Mouse (Mus musculus): ENCODE results near the gene Grip2. TPM values are rescaled to one million over a fixed set of nuclear protein-coding genes. Genes with fewer than 3 reads are reported as not detected.
A peak's percentile ranks its signal among the peaks of the same experiment; 100 is the strongest.

Gene Grip2
- total and polyA plus RNA-seq, 3 experiments: 0.07 TPM; not detected in 2

DNA sequence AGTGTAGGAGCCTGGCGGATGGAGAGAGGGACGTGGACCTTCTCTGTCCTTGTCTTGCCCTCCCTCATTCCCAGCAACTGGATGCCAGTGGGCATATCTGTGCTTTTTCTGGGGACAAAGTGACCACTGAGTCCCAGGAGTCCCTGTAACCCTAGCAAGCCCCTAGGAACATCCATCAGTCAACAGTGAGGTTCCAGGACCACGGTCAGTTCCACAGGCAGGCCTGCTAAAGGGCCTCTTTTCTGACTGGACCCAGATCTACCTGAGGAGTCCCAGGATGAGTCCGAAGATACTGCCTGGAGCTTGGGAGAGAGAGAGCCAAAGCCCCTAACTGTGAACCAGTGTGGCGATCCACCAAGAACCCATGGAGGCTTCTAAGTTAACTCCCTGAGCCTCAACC, 53.1 kb downstream of the Grip2 start:
- DNase-seq (ENCODE audit: extremely low read depth): no peak
- H3K4me1 ChIP-seq (ENCODE audit: control insufficient read depth in 1 of 2, insufficient read depth in 2 of 2): no peaks in the 10 kb centered on the region
- dilution Hi-C loops (cut with MboI; ENCODE audit: extremely low pct_ligation_motif_present, extremely low pct_unique_long_range_greater_than_20kb, low sequenced_read_pairs) (no loop called here), in situ Hi-C loops (cut with MboI; ENCODE audit: low pct_ligation_motif_present, low pct_unique_long_range_greater_than_20kb, low sequenced_read_pairs) (no loop called here)
- no peaks in the 10 kb centered on the region for H3K79me2 ChIP-seq (replicated peaks; ENCODE audit: control insufficient read depth, extremely low read depth, insufficient read depth, poor library complexity, severe bottlenecking)
- H3K36me3 ChIP-seq (replicated peaks in 1 of 2; ENCODE audit: control insufficient read depth in 1 of 2, insufficient read depth in 1 of 2, low read length in 1 of 2): no peaks in the 10 kb centered on the region
- no peak overlapping the region for H3K9ac ChIP-seq (ENCODE audit: insufficient read depth, low read depth)
- H3K27ac ChIP-seq (ENCODE audit: insufficient read depth, low read depth): no peak overlapping the region
- H3K9me3 ChIP-seq (replicated peaks; ENCODE audit: low read length): peaks cover 3% of the 10 kb centered on the region
- TF ChIP-seq CTCF (conservative IDR thresholded peaks at IDR 0.05 in 1 of 2, IDR thresholded peaks at IDR 0.05 in 1 of 2; ENCODE audit: low read depth in 2 of 2, low read length in 2 of 2) (no peak), E2F4 (IDR thresholded peaks at IDR 0.05; ENCODE audit: insufficient replicate concordance, low read depth, low read length) (no peak), USF1 (IDR thresholded peaks at IDR 0.05; ENCODE audit: low read depth, low read length) (no peak), USF2 (conservative IDR thresholded peaks at IDR 0.05; ENCODE audit: low read depth, low read length) (no peak), SMC3 (IDR thresholded peaks at IDR 0.05; ENCODE audit: low read depth, low read length) (no peak), GABPA (IDR thresholded peaks at IDR 0.05; ENCODE audit: insufficient replicate concordance, low read depth, low read length) (no peak), MYC (IDR thresholded peaks at IDR 0.05; ENCODE audit: low read depth, low read length) (no peak), TBP (conservative IDR thresholded peaks at IDR 0.05; ENCODE audit: low read depth, low read length) (no peak), ZKSCAN1 (IDR thresholded peaks at IDR 0.05; ENCODE audit: borderline replicate concordance, low read depth, low read length) (no peak), ZMIZ1 (IDR thresholded peaks at IDR 0.05; ENCODE audit: low read depth, low read length) (no peak)
- no peak overlapping the region for H3K4me3 ChIP-seq (replicated peaks in 1 of 3; ENCODE audit: low read depth in 2 of 3, low read length in 2 of 3, poor library complexity in 1 of 3)
- H3K27me3 ChIP-seq (replicated peaks): peaks cover 54% of the 10 kb centered on the region
- no peak overlapping the region for H3K4me2 ChIP-seq (ENCODE audit: insufficient read depth, low read depth, poor library complexity, severe bottlenecking)

GRCm38 (mm10) chr6:91767550-91767949, 59.5 kb downstream of the Grip2 start:
- peaks cover 12 to 13% of the 10 kb centered on the region in 2 experiments for H3K4me1 ChIP-seq (ENCODE audit: control insufficient read depth in 1 of 2, insufficient read depth in 2 of 2)
- H3K4me3 ChIP-seq (replicated peaks in 1 of 3; ENCODE audit: low read depth in 2 of 3, low read length in 2 of 3, poor library complexity in 1 of 3): no peak overlapping the region
- H3K27ac ChIP-seq (ENCODE audit: insufficient read depth, low read depth): no peak overlapping the region
- H3K79me2 ChIP-seq (replicated peaks; ENCODE audit: control insufficient read depth, extremely low read depth, insufficient read depth, poor library complexity, severe bottlenecking): no peaks in the 10 kb centered on the region
- no peaks in the 10 kb centered on the region for H3K36me3 ChIP-seq (replicated peaks in 1 of 2; ENCODE audit: control insufficient read depth in 1 of 2, insufficient read depth in 1 of 2, low read length in 1 of 2)
- H3K9me3 ChIP-seq (replicated peaks; ENCODE audit: low read length): peaks cover 3% of the 10 kb centered on the region
- dilution Hi-C loops (cut with MboI; ENCODE audit: extremely low pct_ligation_motif_present, extremely low pct_unique_long_range_greater_than_20kb, low sequenced_read_pairs) (no loop called here), in situ Hi-C loops (cut with MboI; ENCODE audit: low pct_ligation_motif_present, low pct_unique_long_range_greater_than_20kb, low sequenced_read_pairs) (no loop called here)
- peak overlapping the region; percentile 62 for H3K4me2 ChIP-seq (ENCODE audit: insufficient read depth, low read depth, poor library complexity, severe bottlenecking)
- peak; percentile 30 for DNase-seq (ENCODE audit: extremely low read depth)
- H3K27me3 ChIP-seq (replicated peaks): peaks cover 7% of the 10 kb centered on the region
- no peak overlapping the region for H3K9ac ChIP-seq (ENCODE audit: insufficient read depth, low read depth)
- TF ChIP-seq PAX5 (IDR thresholded peaks at IDR 0.05; ENCODE audit: low read length) (no peak), USF2 (conservative IDR thresholded peaks at IDR 0.05; ENCODE audit: low read depth, low read length) (no peak), ZMIZ1 (IDR thresholded peaks at IDR 0.05; ENCODE audit: low read depth, low read length) (no peak), MAX (IDR thresholded peaks at IDR 0.05; ENCODE audit: low read length) (no peak), ETS1 (conservative IDR thresholded peaks at IDR 0.05; ENCODE audit: low read depth, low read length) (peak; percentile 75), GABPA (IDR thresholded peaks at IDR 0.05; ENCODE audit: insufficient replicate concordance, low read depth, low read length) (no peak), CHD2 (IDR thresholded peaks at IDR 0.05; ENCODE audit: low read length) (no peak), NRF1 (IDR thresholded peaks at IDR 0.05; ENCODE audit: low read depth, low read length) (no peak), CHD1 (IDR thresholded peaks at IDR 0.05; ENCODE audit: low read depth, low read length) (peak; percentile 59; the same call in 1 of the 2 replicates), SIN3A (IDR thresholded peaks at IDR 0.05; ENCODE audit: low read length) (no peak), MYC (IDR thresholded peaks at IDR 0.05; ENCODE audit: low read depth, low read length) (no peak), BHLHE40 (IDR thresholded peaks at IDR 0.05; ENCODE audit: low read depth, low read length) (peak; percentile 20; the same call in 1 of the 2 replicates), MAZ (IDR thresholded peaks at IDR 0.05; ENCODE audit: low read depth, low read length) (no peak), POLR2A (IDR thresholded peaks at IDR 0.05; ENCODE audit: low read depth, low read length) (no peak), ZC3H11A (IDR thresholded peaks at IDR 0.05; ENCODE audit: low read depth, low read length) (no peak), EP300 (IDR thresholded peaks at IDR 0.05; ENCODE audit: low read length) (peak; percentile 41; the same call in 1 of the 2 replicates), MAFK (IDR thresholded peaks at IDR 0.05; ENCODE audit: insufficient replicate concordance, low read length) (peak; percentile 75), ELF1 (IDR thresholded peaks at IDR 0.05; ENCODE audit: low read depth, low read length) (no peak), RCOR1 (conservative IDR thresholded peaks at IDR 0.05; ENCODE audit: low read depth, low read length) (no peak), HCFC1 (IDR thresholded peaks at IDR 0.05; ENCODE audit: low read depth, low read length) (no peak), MEF2A (IDR thresholded peaks at IDR 0.05; ENCODE audit: borderline replicate concordance, low read depth, low read length) (peak; percentile 84), JUND (conservative IDR thresholded peaks at IDR 0.05; ENCODE audit: low read depth, low read length) (peak; percentile 81), NELFE (IDR thresholded peaks at IDR 0.05; ENCODE audit: low read depth, low read length) (no peak), ZNF384 (IDR thresholded peaks at IDR 0.05; ENCODE audit: low read depth, low read length) (no peak), MXI1 (IDR thresholded peaks at IDR 0.05; ENCODE audit: low read depth, low read length) (no peak), RAD21 (IDR thresholded peaks at IDR 0.05; ENCODE audit: low read depth, low read length) (no peak), SMC3 (IDR thresholded peaks at IDR 0.05; ENCODE audit: low read depth, low read length) (no peak), USF1 (IDR thresholded peaks at IDR 0.05; ENCODE audit: low read depth, low read length) (no peak), CTCF (conservative IDR thresholded peaks at IDR 0.05 in 1 of 2, IDR thresholded peaks at IDR 0.05 in 1 of 2; ENCODE audit: low read depth in 2 of 2, low read length in 2 of 2) (no peak), JUN (IDR thresholded peaks at IDR 0.05; ENCODE audit: insufficient read depth, low read depth, low read length) (peak; percentile 57)

Data from CH12.LX (cell line).